Mouse (Mus musculus) heart, postnatal 0 days (tissue): ENCODE measurements at regions not wholly inside any gene's neighbourhood (a gene's known extent, or its start where the extent isn't known, plus 50 kb on each side); places are given as distances from the start of the nearest gene placed in this dataset.

ENCODE experiments used
- ATAC-seq: fragments of 200-750 bp; cut with Nextera tagmentation; 2 replicates; pipeline ENCODE4 v1.8.0; 2017; ENCODE audit warnings: low read depth, moderate number of reproducible peaks, moderate library complexity; ENCODE audit not compliant: insufficient read depth
- DNase-seq: peaks from one replicate; pipeline ENCODE4 v3.0.0-alpha.2; 2016; ENCODE audit warnings: low spot score
- H3K27ac ChIP-seq: fragments of 300-500 bp; sonication (generic); 2 replicates; pipeline ENCODE4 v1.5.1; 2014; ENCODE audit warnings: low read depth, mild to moderate bottlenecking
- H3K27me3 ChIP-seq: fragments of 300-500 bp; sonication (generic); 2 replicates; pipeline ENCODE4 v1.6.1; 2014; ENCODE audit warnings: low read length, mixed read lengths; ENCODE audit not compliant: control insufficient read depth, insufficient read depth
- H3K36me3 ChIP-seq: fragments of 300-500 bp; sonication (generic); replicated peaks from 2 replicates; pipeline ENCODE4 v1.6.1; 2014; ENCODE audit warnings: low read length, mixed read lengths; ENCODE audit not compliant: control insufficient read depth, insufficient read depth
- H3K4me1 ChIP-seq: fragments of 300-500 bp; sonication (generic); 2 replicates; pipeline ENCODE4 v1.6.1; 2014; ENCODE audit warnings: antibody characterized with exemption; ENCODE audit not compliant: control insufficient read depth, insufficient read depth
- H3K4me2 ChIP-seq: fragments of 300-500 bp; sonication (generic); 2 replicates; pipeline ENCODE4 v1.6.1; 2014; ENCODE audit warnings: low read depth, mild to moderate bottlenecking, low read length, moderate library complexity
- H3K4me3 ChIP-seq: fragments of 300-500 bp; sonication (generic); 2 replicates; pipeline ENCODE4 v1.5.1; 2014; ENCODE audit warnings: low read depth, low read length
- H3K9ac ChIP-seq: fragments of 300-500 bp; sonication (generic); replicated peaks from 2 replicates; pipeline ENCODE4 v1.6.1; 2014; ENCODE audit warnings: low read depth, low read length, mixed read lengths
- H3K9me3 ChIP-seq: fragments of 300-500 bp; sonication (generic); replicated peaks from 2 replicates; pipeline ENCODE4 v1.6.1; 2016; ENCODE audit warnings: low read length; ENCODE audit not compliant: control insufficient read depth
- CTCF ChIP-seq: IDR thresholded peaks from 2 replicates; pipeline ENCODE4 v1.5.1; 2016; ENCODE audit warnings: antibody characterized with exemption, control low read depth, low read depth
- EP300 ChIP-seq: IDR thresholded peaks from 2 replicates; pipeline ENCODE4 v1.6.1; 2016; ENCODE audit warnings: antibody characterized with exemption, low read depth
- WGBS: fragments of 180-500 bp; shearing (Covaris S2); extraction: QIAGEN DNeasy Blood & Tissue Kit; methylation state at CpG from one replicate; pipeline ENCODE4 v1.1.7; 2014; 5-methylcytosine and 5-hydroxymethylcytosine counted together

DNA sequence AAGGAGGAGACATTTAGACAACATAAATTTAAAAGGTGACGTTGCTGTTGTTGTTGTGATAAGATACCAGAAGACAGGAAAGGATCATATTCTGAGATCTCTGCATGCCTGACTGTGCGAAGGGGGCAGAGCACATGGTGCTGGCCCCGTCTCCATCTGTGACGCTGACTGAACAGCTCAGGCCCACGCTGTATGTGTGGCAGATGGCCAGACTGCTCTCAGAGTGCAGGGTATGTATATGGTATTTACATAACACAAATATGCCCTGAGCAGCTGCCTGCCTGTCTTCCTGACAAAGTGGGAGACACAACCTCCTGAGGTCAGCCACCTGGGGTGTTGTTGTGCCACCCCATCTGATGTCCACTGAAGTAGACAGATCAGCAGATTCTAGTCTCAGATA is 620.5 kb downstream of the Pard3 start:
- Histone ChIP-seq H3K4me3 (no peak overlapping the region), H3K27me3 (no peaks in the 10 kb centered on the region), H3K4me1 (no peaks in the 10 kb centered on the region), H3K27ac (no peak overlapping the region), H3K9ac (no peak overlapping the region), H3K36me3 (no peaks in the 10 kb centered on the region), H3K4me2 (no peak overlapping the region), H3K9me3 (no peaks in the 10 kb centered on the region)
- ATAC-seq = no peak
- TF ChIP-seq CTCF = no peak
- no peak for TF ChIP-seq EP300
- 49% methylated on average over 5 of the region's 5 CpGs for WGBS
- no peak for DNase-seq

DNA sequence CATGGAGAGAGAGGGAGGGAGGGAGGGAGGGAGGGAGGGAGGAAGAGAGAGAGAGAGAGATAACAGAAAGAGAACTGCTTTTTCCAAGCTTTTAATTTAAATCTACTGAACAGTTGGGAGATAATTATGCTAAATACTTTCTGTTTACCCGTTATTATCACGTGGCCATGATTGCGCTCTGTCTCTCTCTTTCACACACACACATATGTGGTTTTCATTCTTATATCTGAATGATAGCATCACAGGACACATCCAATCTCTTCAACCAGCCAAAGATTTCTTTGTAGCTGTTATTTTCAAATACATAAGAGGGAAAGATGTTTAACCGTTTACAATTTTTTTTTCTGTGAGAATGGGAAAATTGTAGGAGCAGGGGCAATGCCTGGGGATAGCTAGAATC is 627.1 kb downstream of the Pard3 start:
- 75% methylated on average over 4 of the region's 4 CpGs for WGBS
- TF ChIP-seq CTCF = no peak
- no peak for TF ChIP-seq EP300
- DNase-seq (no peak), ATAC-seq (no peak)
- Histone ChIP-seq H3K4me1 (no peaks in the 10 kb centered on the region), H3K4me3 (no peak overlapping the region), H3K4me2 (no peak overlapping the region), H3K27ac (no peak overlapping the region), H3K36me3 (no peaks in the 10 kb centered on the region), H3K9ac (no peak overlapping the region), H3K9me3 (no peaks in the 10 kb centered on the region), H3K27me3 (no peaks in the 10 kb centered on the region)

DNA sequence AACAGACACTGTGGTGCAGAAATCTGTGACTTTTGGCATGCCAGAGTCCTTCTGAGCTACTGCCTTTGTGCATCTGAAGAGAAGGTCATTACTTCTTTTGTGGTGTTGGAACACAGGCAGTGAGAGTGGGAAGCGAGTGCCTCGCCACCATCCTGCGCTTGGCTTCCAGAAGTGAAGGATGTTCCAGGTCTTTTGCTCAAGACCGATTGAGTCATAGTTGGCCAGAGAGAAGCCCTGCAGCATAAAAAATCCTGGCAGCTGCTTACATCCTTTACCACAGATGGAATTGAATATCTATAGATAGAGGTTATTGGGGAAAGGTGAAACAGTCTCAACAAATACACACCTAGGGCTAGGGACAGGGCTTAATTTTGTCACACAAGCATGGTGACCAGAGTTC is 634.7 kb downstream of the Pard3 start:
- TF ChIP-seq CTCF = no peak
- no peak for TF ChIP-seq EP300

DNA sequence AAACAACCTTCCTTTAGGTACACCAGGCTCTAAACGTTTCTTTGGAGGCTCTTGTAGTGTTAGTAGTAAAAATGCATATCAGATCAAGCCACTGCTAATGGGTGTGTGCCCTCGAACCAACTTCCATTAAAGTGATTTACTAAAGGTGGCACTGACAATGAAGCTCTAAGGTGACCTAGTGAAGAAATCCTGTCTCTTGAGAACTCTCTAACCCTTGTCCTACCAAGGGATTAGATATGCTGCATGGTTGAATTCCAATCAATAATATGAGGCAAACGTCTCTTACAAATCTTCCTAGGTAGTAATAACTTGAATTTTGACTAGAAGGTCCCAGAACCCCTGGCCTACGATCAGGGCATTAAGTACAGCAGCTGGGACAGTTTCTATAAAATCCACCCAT is 640.7 kb downstream of the Pard3 start:
- Histone ChIP-seq H3K27ac (no peak overlapping the region), H3K9me3 (no peaks in the 10 kb centered on the region), H3K4me2 (no peak overlapping the region), H3K4me1 (no peaks in the 10 kb centered on the region), H3K36me3 (no peaks in the 10 kb centered on the region), H3K9ac (no peak overlapping the region), H3K4me3 (no peak overlapping the region), H3K27me3 (no peaks in the 10 kb centered on the region)
- ATAC-seq = no peak
- no peak for DNase-seq
- TF ChIP-seq EP300 (no peak), CTCF (no peak)
- 78% methylated on average over 4 of the region's 4 CpGs for WGBS

More for the DNA sequence above, 634.7 kb downstream of the Pard3 start:
- no peaks in the 10 kb centered on the region for H3K4me1 ChIP-seq
- H3K36me3 ChIP-seq = no peaks in the 10 kb centered on the region
- WGBS = 83% methylated on average over 4 of the region's 4 CpGs
- ATAC-seq (no peak), DNase-seq (no peak)
- H3K27me3 ChIP-seq = no peaks in the 10 kb centered on the region
- H3K9ac ChIP-seq = no peak overlapping the region
- H3K4me2 ChIP-seq = no peak overlapping the region
- H3K9me3 ChIP-seq = no peaks in the 10 kb centered on the region
- H3K4me3 ChIP-seq = no peak overlapping the region
- no peak overlapping the region for H3K27ac ChIP-seq

DNA sequence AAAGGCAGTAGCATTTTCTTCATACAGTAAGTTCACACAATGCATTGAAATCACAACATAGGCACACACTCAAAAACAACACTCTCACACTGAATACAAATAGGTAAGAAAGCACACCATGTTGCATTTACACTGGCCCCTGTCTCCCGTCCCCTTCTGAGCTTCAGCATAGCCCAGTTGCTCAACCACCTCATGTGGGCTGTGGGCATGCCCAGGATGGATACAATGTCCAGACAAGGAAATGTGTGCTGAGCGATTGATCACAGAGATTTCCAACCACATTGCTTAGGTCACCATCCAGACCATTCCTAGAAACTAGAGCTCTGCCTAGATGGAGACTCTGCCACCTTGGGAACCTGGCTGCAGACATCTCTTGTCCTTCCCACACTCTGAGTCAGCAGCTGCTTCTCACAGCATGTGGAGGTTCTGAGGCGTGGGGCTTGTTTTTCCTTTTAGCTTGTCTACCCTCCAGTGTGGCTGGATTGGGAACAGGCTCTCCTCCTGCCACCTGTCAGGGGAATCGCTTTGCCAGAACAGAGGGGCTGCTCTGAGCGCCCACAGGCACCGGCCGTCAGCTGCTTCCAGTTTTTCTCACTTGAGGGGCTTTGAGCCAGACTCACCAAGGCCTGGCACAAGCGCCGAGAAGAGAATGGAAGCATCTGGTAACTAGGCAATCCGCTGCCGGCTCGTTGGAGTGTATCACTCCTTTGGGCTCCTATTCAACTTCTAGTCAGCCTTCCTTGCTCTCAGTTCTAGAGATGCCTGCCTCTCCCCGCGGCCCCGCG is 642.5 kb downstream of the Pard3 start:
- no peak overlapping the region for H3K27ac ChIP-seq
- H3K4me3 ChIP-seq = no peak overlapping the region
- DNase-seq (no peak), ATAC-seq (no peak)
- no peaks in the 10 kb centered on the region for H3K27me3 ChIP-seq
- H3K4me1 ChIP-seq = no peaks in the 10 kb centered on the region
- WGBS = 53% methylated on average over 16 of the region's 16 CpGs
- 0 out of 2 replicates have a peak overlapping the region, but pooled peaks have one; percentile 4 for H3K4me2 ChIP-seq
- H3K9ac ChIP-seq = no peak overlapping the region
- TF ChIP-seq EP300 (no peak), CTCF (no peak)
- no peaks in the 10 kb centered on the region for H3K36me3 ChIP-seq
- H3K9me3 ChIP-seq = no peaks in the 10 kb centered on the region

DNA sequence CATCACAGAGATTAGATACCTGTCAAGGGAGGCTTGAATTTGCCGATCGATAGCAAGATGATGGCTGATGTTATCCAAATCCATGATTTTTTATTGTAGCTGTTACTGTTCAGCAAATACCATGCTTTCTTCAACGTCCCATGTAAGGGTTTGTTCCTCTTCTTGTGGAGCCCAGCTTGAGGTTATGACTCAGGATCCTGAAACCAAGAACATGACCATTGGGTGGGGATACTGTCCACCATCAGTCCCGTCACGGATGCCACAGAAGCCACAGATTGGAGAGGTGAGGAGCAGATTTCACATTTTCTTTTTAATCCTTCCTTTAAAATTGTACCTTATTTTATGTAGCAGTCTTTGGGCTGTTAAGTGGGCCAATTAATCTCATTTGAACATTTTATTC is 645.7 kb downstream of the Pard3 start:
- WGBS = 91% methylated on average over 5 of the region's 5 CpGs
- no peak overlapping the region for H3K27ac ChIP-seq

More for the DNA sequence above, 645.7 kb downstream of the Pard3 start:
- Histone ChIP-seq H3K4me3 (no peak overlapping the region), H3K27me3 (no peaks in the 10 kb centered on the region), H3K9me3 (no peaks in the 10 kb centered on the region), H3K4me1 (no peaks in the 10 kb centered on the region), H3K4me2 (no peak overlapping the region), H3K36me3 (no peaks in the 10 kb centered on the region), H3K9ac (no peak overlapping the region)
- TF ChIP-seq EP300 = no peak
- TF ChIP-seq CTCF = no peak
- DNase-seq (no peak), ATAC-seq (no peak)
